Mouse (Mus musculus): ENCODE results near the gene Mbtd1. TPM values are rescaled to one million over a fixed set of nuclear protein-coding genes. Genes with fewer than 3 reads are reported as not detected.

Mbtd1 gene
- 22.0 and 22.5 TPM in 2 replicates for polyA plus RNA-seq (2012)

DNA sequence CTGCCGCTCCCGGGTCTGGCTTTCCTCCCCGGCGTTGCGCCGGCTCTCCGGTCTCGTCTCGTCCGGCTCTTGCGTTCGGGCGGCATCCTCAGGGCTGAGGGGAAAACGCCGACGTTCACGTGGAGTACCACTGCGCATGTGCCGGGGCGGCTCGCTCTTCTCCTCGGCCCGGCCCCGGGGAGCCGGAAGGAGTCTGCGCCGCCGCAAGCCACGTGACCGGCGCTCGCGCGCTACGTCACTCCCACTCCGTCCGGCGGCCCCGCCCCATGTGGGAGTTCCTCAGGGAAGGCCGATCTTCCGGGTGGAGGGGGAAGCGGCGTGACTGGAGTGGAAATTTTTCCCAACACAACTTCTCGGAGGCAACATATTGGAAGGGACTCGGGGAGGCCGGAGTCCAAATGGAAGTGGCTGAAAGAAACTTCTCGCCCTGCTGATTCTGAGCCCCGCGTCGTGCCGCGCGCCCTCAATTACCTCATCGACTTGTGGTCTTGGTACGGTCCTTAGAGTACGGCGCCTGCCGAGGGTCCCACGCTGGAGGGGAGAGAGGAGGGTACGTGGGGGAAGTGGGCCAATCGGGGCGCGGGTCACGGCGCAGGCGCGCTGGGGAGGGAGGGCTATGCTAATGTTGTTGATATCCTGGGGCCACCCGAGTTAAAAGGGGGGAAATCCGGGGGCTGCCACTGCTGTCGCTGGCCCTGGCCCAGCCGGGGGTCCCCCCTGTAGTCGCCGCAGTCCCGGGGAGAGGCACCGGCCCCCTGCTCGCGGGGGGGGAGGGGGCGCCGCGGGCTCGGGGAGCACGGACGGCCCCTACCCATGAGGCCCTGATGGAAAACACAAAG, at the start of gene Mbtd1, which contains the start of gene Utp18:
Gene Mbtd1, plus strand, starts transcription at position 281 of the 839 bp plus-strand sequence.
Gene Utp18, minus strand, starts transcription at position 195 of the 839 bp plus-strand sequence.

DNA sequence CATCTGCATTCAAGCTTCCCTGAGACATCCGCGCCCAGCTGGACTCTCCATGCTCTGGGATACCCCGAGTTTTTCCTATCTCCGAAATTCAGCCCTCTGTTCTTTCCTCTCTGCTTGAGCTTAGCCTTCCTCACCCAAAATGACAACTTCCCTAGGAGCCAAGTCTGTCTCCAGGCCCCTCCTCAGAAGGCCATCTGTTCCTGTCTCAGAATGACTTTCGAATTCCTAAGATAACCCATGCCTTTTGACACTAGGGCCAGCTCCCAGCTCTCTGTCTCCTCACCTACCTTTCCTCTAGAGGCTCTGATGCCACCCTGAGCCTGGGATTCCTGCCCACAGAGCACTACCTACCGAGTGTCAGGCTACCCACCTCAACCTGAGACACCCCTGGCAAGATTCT, 70.5 kb downstream of the Mbtd1 start, which contains the start of gene Nme2:
Gene Nme2, minus strand, starts transcription at position 101 of the 400 bp plus-strand sequence.

DNA sequence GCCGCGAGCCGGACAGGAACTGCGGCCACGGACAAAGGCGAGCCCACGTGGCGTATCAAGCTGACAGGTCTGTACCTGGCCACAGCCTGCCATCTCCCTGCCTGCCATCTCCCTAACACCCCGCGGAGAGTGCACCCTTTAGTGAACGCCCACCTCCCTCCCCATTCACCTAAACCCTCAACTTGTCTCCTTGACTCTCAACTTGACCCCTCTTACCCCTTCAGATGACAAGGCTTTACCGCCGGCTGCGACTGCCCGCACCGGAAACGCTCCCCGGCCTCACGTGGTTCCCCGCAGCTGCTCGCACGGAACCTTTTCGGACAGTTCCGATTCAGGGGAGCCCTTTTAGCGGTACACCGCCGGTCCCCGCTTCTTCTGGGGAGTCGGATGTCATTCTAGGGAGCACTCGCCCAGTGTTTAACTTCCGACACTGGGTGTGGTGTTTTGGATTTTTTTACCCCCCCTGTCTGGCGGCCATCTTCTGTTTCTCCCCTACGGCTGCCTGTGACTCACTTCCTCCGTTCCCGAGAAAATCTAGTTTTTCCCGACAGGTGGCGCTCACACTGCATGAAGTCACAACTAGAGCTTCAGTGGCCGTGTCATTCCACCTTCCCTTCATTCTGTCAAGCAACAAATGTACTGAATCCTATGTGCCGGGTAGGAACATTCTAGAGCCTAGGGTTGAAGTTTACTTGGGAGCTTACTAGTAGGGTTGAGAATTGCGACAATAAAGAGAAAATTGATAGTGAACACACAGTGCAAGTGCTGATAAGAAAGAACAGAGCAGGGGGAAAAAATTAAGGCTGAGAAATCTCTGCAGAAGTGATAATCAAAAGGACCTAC, 82.6 kb downstream of the Mbtd1 start, which contains the start of the genes Gm20390 and Nme1:
Gene Gm20390, minus strand, starts transcription at position 289 of the 843 bp plus-strand sequence.
Gene Nme1, minus strand, starts transcription at position 517 of the 843 bp plus-strand sequence.

DNA sequence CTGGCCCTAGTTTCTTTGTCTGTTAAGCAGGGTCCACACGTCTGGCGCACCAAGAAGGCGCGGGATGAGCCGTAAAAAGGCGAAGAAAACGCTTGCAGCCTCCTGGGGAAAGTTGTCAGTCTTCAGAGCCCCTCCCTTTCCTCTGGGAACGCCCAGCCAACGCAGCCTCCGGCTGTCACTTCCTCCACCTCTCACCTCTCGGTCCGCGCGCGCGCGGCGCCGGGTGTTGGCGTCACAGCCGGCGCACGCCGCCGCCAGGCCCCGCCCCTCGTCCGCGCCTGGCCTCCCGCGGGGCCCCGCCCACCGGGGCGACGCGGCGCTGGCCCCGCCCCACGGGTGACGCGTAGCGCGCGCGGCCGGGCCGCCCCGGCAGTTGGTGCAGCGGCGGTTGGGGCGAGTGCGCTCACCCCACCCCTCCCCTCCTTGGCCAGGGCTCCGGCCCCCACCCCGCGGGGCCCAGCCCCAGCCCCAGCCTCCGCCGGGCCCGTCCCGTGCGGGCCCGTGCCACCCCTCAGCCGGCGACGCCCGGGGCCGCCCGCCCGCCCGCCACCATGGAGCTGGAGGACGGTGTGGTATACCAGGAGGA, 110.2 kb downstream of the Mbtd1 start, which contains the start of gene Spag9:
Gene Spag9, plus strand, starts transcription at position 372 of the 586 bp plus-strand sequence.

Other genes with a start within 250 kb of the Mbtd1 start
- 31.8 and 42.6 TPM in 2 replicates for gene Utp18, start 86 bp upstream of the Mbtd1 start, polyA plus RNA-seq (2012)
- 238 and 264 TPM in 2 replicates for gene Nme2, start 70.4 kb downstream of the Mbtd1 start, polyA plus RNA-seq (2012)
- gene Gm20390, start 82.4 kb downstream of the Mbtd1 start, polyA plus RNA-seq (2012): 349 and 378 TPM in 2 replicates
- gene Nme1, start 82.7 kb downstream of the Mbtd1 start, polyA plus RNA-seq (2012): 6.3 and 7.8 TPM in 2 replicates
- 13.0 and 18.2 TPM in 2 replicates for gene Spag9, start 110.2 kb downstream of the Mbtd1 start, polyA plus RNA-seq (2012)